19 mouse cellular contexts compared by ENCODE assay signal in the genomic region with DNA sequence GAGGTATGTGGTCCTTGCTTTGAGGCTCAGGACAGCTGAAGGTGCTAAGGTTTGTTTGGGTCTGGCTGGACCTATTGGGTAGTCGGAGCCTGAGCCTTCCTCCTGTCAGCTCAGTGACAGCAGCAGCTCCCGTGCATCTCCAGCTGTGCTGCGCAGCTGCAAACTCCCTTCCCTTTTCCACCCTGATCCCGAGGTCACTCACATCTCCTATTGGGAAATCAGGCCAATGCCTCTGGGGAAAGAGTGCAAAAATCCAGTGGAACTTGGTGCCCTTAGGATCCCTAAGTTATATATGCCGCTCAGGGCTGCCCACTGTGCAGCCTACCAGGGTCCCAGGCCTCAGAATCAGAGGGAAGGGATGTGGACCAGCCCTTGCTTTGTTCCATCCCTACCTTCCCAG. TPM values are rescaled to one million over a fixed set of nuclear protein-coding genes. Genes with fewer than 3 reads are reported as not detected.
"Had no signal": no experiment of that assay in that cellular context is flagged by ENCODE, and none has a peak within 500 bp of the region (broad histone marks: within the 10 kb centered on the region; RNA-seq: fewer than 3 reads in every experiment).

No protein-coding gene starts in this region.

- H3K4me2 ChIP-seq: limb, embryonic 13.5 days; liver, embryonic 15.5 days; lung, embryonic 14.5 days; stomach, embryonic 15.5 days had no signal

- H3K9ac ChIP-seq: liver, embryonic 15.5 days; lung, embryonic 14.5 days; stomach, embryonic 15.5 days had no signal

- H3K9me3 ChIP-seq: limb, embryonic 13.5 days; liver, embryonic 15.5 days; midbrain, embryonic 10.5 days; stomach, embryonic 15.5 days had no signal

- H3K4me3 ChIP-seq: limb, embryonic 13.5 days; liver, embryonic 15.5 days; midbrain, embryonic 10.5 days; myocyte; stomach, embryonic 15.5 days had no signal

- ATAC-seq: intestine, embryonic 16.5 days had no signal

- H3K27ac ChIP-seq: limb, embryonic 13.5 days; liver, embryonic 15.5 days; midbrain, embryonic 10.5 days; stomach, embryonic 15.5 days had no signal

- DNase-seq: kidney, adult 8-10 months; kidney, postnatal 10 days; lung, embryonic 14.5 days; lung, postnatal 10 days; lung, postnatal 4 days; midbrain, embryonic 14.5 days; right cerebral cortex, postnatal 14 days; thymus, adult 2 months; thymus, postnatal 25 days had no signal

- H3K36me3 ChIP-seq: stomach, embryonic 15.5 days had no signal

RNA-seq across cellular contexts. Expression of gene Lbx2, which starts 2.7 kb away (rescaled TPM):
- total RNA-seq: megakaryocyte, adult 5-6 weeks had no signal
- polyA plus RNA-seq: midbrain, embryonic 14.5 days had no signal

RNA-seq across cellular contexts. Expression of gene Tlx2, which starts 13.4 kb away (rescaled TPM):
- total RNA-seq: layer of hippocampus, postnatal 25 days; left cerebral cortex, adult 8-10 months; left cerebral cortex, postnatal 25 days; megakaryocyte, adult 5-6 weeks had no signal
- polyA plus RNA-seq: limb, embryonic 13.5 days; liver, embryonic 15.5 days; midbrain, embryonic 14.5 days had no signal
